ENCODE assay signal across 31 mouse cellular contexts in the genomic region with DNA sequence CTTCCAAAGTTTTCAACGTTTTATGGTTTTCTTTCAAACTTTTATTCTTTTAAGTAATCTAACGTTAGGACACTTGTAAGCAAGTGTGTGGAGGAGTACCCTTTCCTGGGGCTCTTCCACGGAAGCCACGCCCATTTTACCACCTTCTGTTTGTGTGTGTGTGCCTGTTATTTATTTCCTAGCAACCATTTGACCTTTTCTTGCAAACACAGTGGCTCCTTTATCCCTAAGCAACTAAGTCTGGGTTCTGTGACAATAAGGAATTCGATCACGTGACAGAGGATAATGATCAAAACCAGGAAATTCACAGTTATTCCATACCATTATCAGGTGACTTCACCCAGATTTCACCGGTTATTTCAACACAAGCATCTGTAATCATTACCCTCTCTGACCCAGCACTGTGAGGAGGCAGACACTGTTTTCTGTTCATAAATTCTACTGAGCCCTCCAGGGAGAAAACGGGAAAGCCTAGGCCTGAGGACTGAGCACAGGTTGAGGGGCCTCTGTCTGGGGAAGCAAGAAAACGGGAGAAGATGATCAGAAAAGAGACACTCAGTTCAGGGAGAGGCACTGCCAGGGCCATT. TPM values are rescaled to one million over a fixed set of nuclear protein-coding genes. Genes with fewer than 3 reads are reported as not detected.
A peak's percentile ranks its signal among the peaks of the same experiment; 100 is the strongest.
DNase-seq lines count a peak whose midpoint lies in the region; ATAC-seq and TF ChIP-seq lines count a peak whose summit lies in the region.
"Had no signal": no experiment of that assay in that cellular context is flagged by ENCODE, and none has a peak within 500 bp of the region (broad histone marks: within the 10 kb centered on the region; RNA-seq: fewer than 3 reads in every experiment).

No protein-coding gene starts in this region.

- H3K36me3 ChIP-seq in kidney, postnatal 0 days (ENCODE audit: insufficient read depth, low read length), result no peaks in the 10 kb centered on the region
- no peaks in the 10 kb centered on the region for H3K36me3 ChIP-seq in MEL (ENCODE audit: control insufficient read depth in 1 of 2, insufficient read depth in 2 of 2, low read length in 2 of 2)
- no peaks in the 10 kb centered on the region for H3K36me3 ChIP-seq in intestine, postnatal 0 days (ENCODE audit: control insufficient read depth, insufficient read depth)
- H3K36me3 ChIP-seq: forebrain, embryonic 10.5 days; hindbrain, embryonic 10.5 days had no signal

- no peak for TF ChIP-seq CTCF in kidney, postnatal 0 days (IDR thresholded peaks at IDR 0.05; ENCODE audit: low read depth)
- no peak for TF ChIP-seq CTCF in MEL (IDR thresholded peaks at IDR 0.05 in 2 of 3, conservative IDR thresholded peaks at IDR 0.05 in 1 of 3; ENCODE audit: control insufficient read depth in 1 of 3, insufficient read depth in 1 of 3, low read depth in 2 of 3, low read length in 3 of 3, poor library complexity in 1 of 3, severe bottlenecking in 1 of 3)
- no peak for TF ChIP-seq CTCF in brain, embryonic 14.5 days (IDR thresholded peaks at IDR 0.05; ENCODE audit: borderline replicate concordance, extremely low read depth, insufficient read depth, insufficient read length)
- TF ChIP-seq CTCF in intestine, postnatal 0 days (IDR thresholded peaks at IDR 0.05; ENCODE audit: low read depth), result no peak

- no peak for TF ChIP-seq RAD21 in MEL (IDR thresholded peaks at IDR 0.05; ENCODE audit: low read depth, low read length)

- TF ChIP-seq EP300 in MEL (IDR thresholded peaks at IDR 0.05; ENCODE audit: low read depth in 1 of 2, low read length in 2 of 2), result no peak

- no peaks in the 10 kb centered on the region for H3K27me3 ChIP-seq in kidney, postnatal 0 days (ENCODE audit: insufficient read depth, low read length)
- H3K27me3 ChIP-seq in MEL (ENCODE audit: control insufficient read depth in 1 of 2, insufficient read depth in 2 of 2, low read length in 2 of 2), result no peaks in the 10 kb centered on the region
- no peaks in the 10 kb centered on the region for H3K27me3 ChIP-seq in intestine, postnatal 0 days (replicated peaks; ENCODE audit: control insufficient read depth, insufficient read depth, low read length)
- H3K27me3 ChIP-seq: forebrain, embryonic 13.5 days had no signal

- no peak for TF ChIP-seq POLR2A in MEL (IDR thresholded peaks at IDR 0.05; ENCODE audit: control insufficient read depth in 1 of 2, insufficient read depth in 1 of 2, low read depth in 1 of 2, low read length in 2 of 2, poor library complexity in 1 of 2)
- TF ChIP-seq POLR2A in brain, embryonic 14.5 days (IDR thresholded peaks at IDR 0.05; ENCODE audit: borderline replicate concordance, extremely low read depth, insufficient read depth, insufficient read length, poor library complexity, severe bottlenecking), result no peak

- H3K4me2 ChIP-seq in kidney, postnatal 0 days (ENCODE audit: low read length), result no peak overlapping the region
- H3K4me2 ChIP-seq in intestine, postnatal 0 days (replicated peaks; ENCODE audit: low read depth), result peak overlapping the region; percentile 9; the same call in 1 of the 2 replicates
- H3K4me2 ChIP-seq: forebrain, embryonic 13.5 days; heart, embryonic 11.5 days; hindbrain, embryonic 14.5 days had no signal

- no peak for DNase-seq in kidney, postnatal 0 days (ENCODE audit: low spot score)
- no peak for DNase-seq in kidney, adult 8-10 months
- DNase-seq in MEL (ENCODE audit: low read depth, low spot score), result no peak
- DNase-seq in brain, embryonic 14.5 days (ENCODE audit: low read depth), result peak; percentile 5
- DNase-seq in B cell, adult 2 months, result no peak
- no peak for DNase-seq in gastrocnemius, postnatal 4 days (ENCODE audit: low spot score in 2 of 2)
- DNase-seq: adrenal gland, postnatal 10 days; adrenal gland, postnatal 36 days; cerebellum, adult 11 months; cerebellum, adult 2 months; cerebellum, postnatal 10 days; cerebellum, postnatal 36 days; embryo, embryonic 11 days; gastrocnemius, postnatal 10 days; gastrocnemius, postnatal 36 days; heart, adult 11 months; heart, postnatal 36 days had no signal

- H3K4me3 ChIP-seq in kidney, postnatal 0 days (replicated peaks; ENCODE audit: low read depth, low read length), result no peak overlapping the region
- no peak overlapping the region for H3K4me3 ChIP-seq in MEL (ENCODE audit: control insufficient read depth in 1 of 2, insufficient read depth in 1 of 2, low read depth in 2 of 2, low read length in 2 of 2)
- H3K4me3 ChIP-seq in intestine, postnatal 0 days (ENCODE audit: low read depth, low read length), result no peak overlapping the region
- H3K4me3 ChIP-seq: forebrain, embryonic 10.5 days; forebrain, embryonic 13.5 days; hindbrain, embryonic 10.5 days had no signal

- H3K4me1 ChIP-seq in kidney, postnatal 0 days (replicated peaks; ENCODE audit: insufficient read depth, low read length), result no peaks in the 10 kb centered on the region
- no peaks in the 10 kb centered on the region for H3K4me1 ChIP-seq in MEL (ENCODE audit: control insufficient read depth in 1 of 2, insufficient read depth in 2 of 2, low read length in 2 of 2)
- H3K4me1 ChIP-seq in intestine, postnatal 0 days (replicated peaks; ENCODE audit: control insufficient read depth, insufficient read depth, low read length), result no peaks in the 10 kb centered on the region; the same call in 1 of the 2 replicates
- H3K4me1 ChIP-seq: forebrain, embryonic 13.5 days had no signal

- WGBS in kidney, postnatal 0 days, result 33% methylated on average over 9 of the region's 9 CpGs
- whole genome bisulfite sequencing in intestine, postnatal 0 days, result 23% methylated on average over 9 of the region's 9 CpGs

- H3K79me2 ChIP-seq in MEL (ENCODE audit: control insufficient read depth, insufficient read depth, low read length, poor library complexity), result no peaks in the 10 kb centered on the region

- no peak overlapping the region for H3K9ac ChIP-seq in kidney, postnatal 0 days (ENCODE audit: low read depth, low read length)
- H3K9ac ChIP-seq in MEL (ENCODE audit: control insufficient read depth, low read depth, low read length, poor library complexity, severe bottlenecking), result no peak overlapping the region
- H3K9ac ChIP-seq in intestine, postnatal 0 days (ENCODE audit: low read depth, low read length), result no peak overlapping the region
- H3K9ac ChIP-seq: forebrain, embryonic 13.5 days; hindbrain, embryonic 14.5 days had no signal

- H3K27ac ChIP-seq in kidney, postnatal 0 days, result no peak overlapping the region
- H3K27ac ChIP-seq in MEL (ENCODE audit: control insufficient read depth, low read depth, low read length), result no peak overlapping the region
- peak overlapping the region; percentile 9 for H3K27ac ChIP-seq in intestine, postnatal 0 days (ENCODE audit: low read depth, low read length)
- H3K27ac ChIP-seq: forebrain, embryonic 10.5 days; forebrain, embryonic 13.5 days; hindbrain, embryonic 10.5 days; hindbrain, embryonic 14.5 days had no signal

- ATAC-seq in kidney, postnatal 0 days (replicated peaks; ENCODE audit: low FRiP score, low read depth), result 0 out of 2 replicates have a peak, but pooled peaks have one; percentile 11
- peak; percentile 81 for ATAC-seq in intestine, postnatal 0 days
- ATAC-seq: CD4-positive, CD25-positive, alpha-beta regulatory T cell, adult 4 months; forebrain, embryonic 13.5 days; forebrain, embryonic 16.5 days had no signal

- H3K9me3 ChIP-seq in kidney, postnatal 0 days (replicated peaks; ENCODE audit: low read length), result no peaks in the 10 kb centered on the region
- H3K9me3 ChIP-seq in MEL (replicated peaks; ENCODE audit: insufficient read depth, low read length), result no peaks in the 10 kb centered on the region
- no peaks in the 10 kb centered on the region for H3K9me3 ChIP-seq in intestine, postnatal 0 days (ENCODE audit: control insufficient read depth)
- H3K9me3 ChIP-seq: forebrain, embryonic 13.5 days had no signal

TF ChIP-seq in MEL, 35 proteins besides CTCF, POLR2A, EP300 and RAD21:
- TF ChIP-seq GATA1 (IDR thresholded peaks at IDR 0.05; ENCODE audit: low read depth, low read length) (no peak), USF1 (IDR thresholded peaks at IDR 0.05; ENCODE audit: low read depth, low read length) (peak; percentile 24; the same call in 1 of the 2 replicates)

RNA-seq across cellular contexts. Expression of a gene that starts 8.3 kb away (rescaled TPM):
- polyA plus RNA-seq in kidney, postnatal 0 days (2015; fragmentation: Nextera tagmentation; extraction: Ambion mirVana), result 111 and 114 TPM in 2 replicates
- 262 and 268 TPM in 2 replicates for total RNA-seq in MEL (2012; rRNA removed)
- 100 to 1,000 TPM in 1 of 2 experiments, not detected in 1; 819 TPM for polyA plus RNA-seq in MEL (2012; ENCODE audit: insufficient read depth in 1 of 2, insufficient read length in 2 of 2, low read depth in 1 of 2, low replicate concordance in 2 of 2, missing spikeins in 1 of 2)
- 177 and 202 TPM in 2 replicates for polyA plus RNA-seq in brain, embryonic 14.5 days (2012; rRNA removed)
- 60.6 and 67.1 TPM in 2 replicates for polyA plus RNA-seq in intestine, postnatal 0 days (2015; fragmentation: Nextera tagmentation; extraction: Ambion mirVana)
- 10 to 100 TPM; 61.2 to 64.8 TPM for total RNA-seq in gastrocnemius, postnatal 4 days (2021)

RNA-seq across cellular contexts. Expression of a gene that starts 18.0 kb away (rescaled TPM):
- 13.1 and 15.0 TPM in 2 replicates for polyA plus RNA-seq in kidney, postnatal 0 days (2015; fragmentation: Nextera tagmentation; extraction: Ambion mirVana)
- 0.69 and 0.85 TPM in 2 replicates for total RNA-seq in MEL (2012; rRNA removed)
- under 1 TPM in 1 of 2 experiments, not detected in 1; 0.89 TPM for polyA plus RNA-seq in MEL (2012; ENCODE audit: insufficient read depth in 1 of 2, insufficient read length in 2 of 2, low read depth in 1 of 2, low replicate concordance in 2 of 2, missing spikeins in 1 of 2)
- polyA plus RNA-seq in brain, embryonic 14.5 days (2012; rRNA removed), result 40.1 and 43.3 TPM in 2 replicates
- polyA plus RNA-seq in intestine, postnatal 0 days (2015; fragmentation: Nextera tagmentation; extraction: Ambion mirVana), result 7.0 and 8.2 TPM in 2 replicates
- total RNA-seq in gastrocnemius, postnatal 4 days (2021), result 100 to 1,000 TPM; 118 to 131 TPM

RNA-seq across cellular contexts. Expression of a gene that starts 32.0 kb away (rescaled TPM):
- 0.08 TPM in 2 replicates for polyA plus RNA-seq in kidney, postnatal 0 days (2015; fragmentation: Nextera tagmentation; extraction: Ambion mirVana)
- not detected in 2 replicates for total RNA-seq in MEL (2012; rRNA removed)
- not detected for polyA plus RNA-seq in MEL (2012; ENCODE audit: insufficient read depth in 1 of 2, insufficient read length in 2 of 2, low read depth in 1 of 2, low replicate concordance in 2 of 2, missing spikeins in 1 of 2)
- 0.04 and 0.05 TPM in 2 replicates for polyA plus RNA-seq in brain, embryonic 14.5 days (2012; rRNA removed)
- polyA plus RNA-seq in intestine, postnatal 0 days (2015; fragmentation: Nextera tagmentation; extraction: Ambion mirVana), result 2.3 and 2.4 TPM in 2 replicates
- total RNA-seq in gastrocnemius, postnatal 4 days (2021), result not detected
- total RNA-seq: adrenal gland, adult 18-20 months; adrenal gland, postnatal 10 days; adrenal gland, postnatal 36 days; gastrocnemius, adult 18-20 months; gastrocnemius, postnatal 10 days; gastrocnemius, postnatal 36 days; heart, adult 8-10 months; heart, postnatal 36 days had no signal
- polyA plus RNA-seq: CD4-positive, CD25-positive, alpha-beta regulatory T cell, adult 4 months; embryonic facial prominence, embryonic 11.5 days; heart, embryonic 11.5 days; heart, embryonic 14.5 days; intestine, embryonic 14.5 days had no signal
